Mouse (Mus musculus) urinary bladder, postnatal 10 days (tissue): ENCODE measurements at regions not wholly inside any gene's neighbourhood (a gene's known extent, or its start where the extent isn't known, plus 50 kb on each side); places are given as distances from the start of the nearest gene placed in this dataset.
"Not testable (repeated sequence)": the region's sequence is repeated elsewhere in the genome, so short reads cannot be mapped to it uniquely, and the experiment has no call there.

Experiments
- DNase-seq: peaks from one replicate; pipeline ENCODE4 v3.0.0; 2022; ENCODE audit warnings: low spot score

GRCm38 (mm10) chr16:21102033-21102432 lies 51.8 kb downstream of the Teddm3 start:
- not testable (repeated sequence) for DNase-seq

DNA sequence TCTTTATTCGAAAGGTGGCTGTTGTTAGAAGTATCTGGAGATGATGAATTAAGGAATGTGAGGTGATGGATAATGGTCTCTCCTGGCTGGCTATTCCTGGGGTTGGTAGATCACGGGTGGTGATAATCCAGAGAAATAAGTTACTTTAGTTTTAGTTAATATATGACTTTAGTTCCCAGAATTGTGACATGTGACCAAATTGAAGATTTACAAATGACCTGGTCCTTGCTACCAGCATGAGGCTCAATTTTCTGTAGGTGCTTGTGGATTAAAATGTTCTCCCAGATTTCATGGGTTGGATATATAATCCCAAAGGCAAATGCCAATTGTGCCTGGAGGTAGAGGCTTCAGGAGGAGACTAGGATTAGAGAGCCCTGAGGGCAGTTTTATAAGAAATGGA lies 53.7 kb downstream of the Teddm3 start:
- DNase-seq = not testable (repeated sequence)

GRCm38 (mm10) chr16:21074779-21075148 lies 79.0 kb downstream of the Teddm3 start:
- no peak for DNase-seq

DNA sequence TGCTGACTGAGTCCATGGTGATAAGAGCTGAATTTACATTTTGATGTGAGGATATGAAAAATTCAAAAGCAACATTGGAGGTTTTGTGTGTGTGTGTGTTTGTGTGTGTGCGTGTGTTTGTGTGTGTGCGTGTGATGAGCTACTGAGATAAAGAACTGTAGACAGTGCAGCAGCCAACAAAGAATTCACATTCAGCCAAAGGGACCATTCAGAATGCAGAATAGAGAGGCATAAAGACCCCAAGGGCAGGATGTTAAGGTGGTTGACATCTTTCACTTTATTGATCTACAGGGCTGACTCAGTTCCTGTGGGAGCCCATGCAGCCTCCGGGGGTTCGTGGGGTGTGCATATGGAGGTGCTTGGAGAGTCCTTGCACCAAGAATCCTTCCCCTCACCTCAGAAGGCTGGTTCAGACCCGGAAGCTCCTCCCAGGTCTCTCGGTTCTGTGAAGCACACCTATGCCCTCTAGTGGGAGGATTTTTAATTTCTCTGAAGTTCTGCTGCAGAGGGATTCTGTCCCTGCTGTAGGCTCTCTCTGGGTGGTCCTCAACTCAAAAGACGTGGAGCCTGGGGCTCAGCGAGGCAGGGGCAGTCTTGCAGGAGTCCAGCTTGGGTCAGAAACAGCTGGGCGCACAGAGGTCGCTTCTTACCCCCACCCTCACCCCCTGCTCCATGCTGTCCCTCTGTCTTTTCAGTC lies 79.6 kb downstream of the Teddm3 start:
- DNase-seq = not testable (repeated sequence)

DNA sequence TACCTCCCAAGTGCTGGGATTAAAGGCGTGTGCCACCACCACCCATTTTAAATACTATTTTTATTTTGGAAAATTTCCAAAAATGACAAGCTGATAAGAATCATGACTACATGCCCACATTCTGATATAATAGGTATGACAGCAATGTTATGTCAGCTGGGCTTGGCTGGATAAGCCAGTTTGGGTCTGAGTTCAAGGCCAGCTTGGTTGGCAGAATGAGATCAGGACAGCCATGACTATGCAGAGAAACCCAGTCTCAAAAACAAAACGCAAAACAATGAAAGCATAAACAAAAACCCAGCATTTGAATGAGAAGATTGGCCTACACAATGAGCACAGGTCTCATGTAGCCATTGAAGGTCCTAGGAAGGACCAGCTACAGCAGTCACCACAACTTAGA lies 93.6 kb downstream of the Teddm3 start:
- DNase-seq = no peak

GRCm38 (mm10) chr16:21054772-21055171 lies 99.0 kb downstream of the Teddm3 start:
- DNase-seq = no peak

- DNase-seq = not testable (repeated sequence)
These were observed 131.7 kb downstream of the Teddm3 start for GRCm38 (mm10) chr16:21022087-21022486.

- DNase-seq = no peak
These were observed 148.9 kb downstream of the Teddm3 start for GRCm38 (mm10) chr16:21004871-21005270.

- no peak for DNase-seq
These were observed 152.7 kb downstream of the Teddm3 start for GRCm38 (mm10) chr16:21001126-21001525.

- DNase-seq = no peak
These were observed 163.3 kb downstream of the Teddm3 start for GRCm38 (mm10) chr16:20990524-20990923.

- no peak for DNase-seq
These were observed 178.4 kb downstream of the Teddm3 start for GRCm38 (mm10) chr16:20975406-20975805.

DNA sequence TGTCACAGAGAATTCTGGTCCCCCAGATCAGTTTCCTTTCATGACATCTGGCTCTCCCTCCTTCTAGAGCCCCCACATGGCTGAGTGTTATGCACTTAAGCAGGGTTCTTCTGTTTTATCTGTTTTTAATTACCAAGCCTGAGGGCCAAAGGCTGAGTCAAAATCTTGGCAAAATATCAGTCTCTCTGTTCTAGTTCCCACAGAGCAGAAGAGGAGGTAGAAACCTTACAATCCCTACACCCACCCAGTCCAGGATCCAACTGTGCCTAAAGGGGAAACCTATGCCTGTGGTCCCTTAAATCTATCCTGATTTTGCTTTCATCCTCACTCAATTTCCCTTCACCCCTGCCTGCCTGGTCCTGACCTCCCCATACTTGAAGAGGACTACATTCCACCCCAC lies 181.4 kb downstream of the Teddm3 start:
- no peak for DNase-seq

DNA sequence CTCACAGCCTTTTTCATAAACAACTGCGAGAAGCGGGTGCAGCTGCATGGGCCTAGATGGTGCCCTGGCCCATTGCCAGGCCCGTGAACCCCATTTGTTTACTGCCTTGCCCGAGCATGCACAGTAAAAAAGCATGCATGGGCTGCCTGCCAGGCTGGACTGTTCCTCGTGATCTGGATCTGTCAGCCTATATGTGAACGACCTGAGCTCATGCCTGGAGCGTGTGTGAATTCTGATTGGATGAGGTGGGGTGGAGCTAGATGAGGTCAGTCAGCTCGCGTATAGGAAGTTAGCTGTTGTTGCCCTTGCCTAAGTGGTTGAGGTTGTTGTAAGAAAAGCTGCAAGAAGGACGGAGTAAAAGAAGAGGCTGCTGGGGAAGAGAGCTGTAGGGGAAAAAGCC lies 194.9 kb downstream of the Teddm3 start:
- no peak for DNase-seq

DNA sequence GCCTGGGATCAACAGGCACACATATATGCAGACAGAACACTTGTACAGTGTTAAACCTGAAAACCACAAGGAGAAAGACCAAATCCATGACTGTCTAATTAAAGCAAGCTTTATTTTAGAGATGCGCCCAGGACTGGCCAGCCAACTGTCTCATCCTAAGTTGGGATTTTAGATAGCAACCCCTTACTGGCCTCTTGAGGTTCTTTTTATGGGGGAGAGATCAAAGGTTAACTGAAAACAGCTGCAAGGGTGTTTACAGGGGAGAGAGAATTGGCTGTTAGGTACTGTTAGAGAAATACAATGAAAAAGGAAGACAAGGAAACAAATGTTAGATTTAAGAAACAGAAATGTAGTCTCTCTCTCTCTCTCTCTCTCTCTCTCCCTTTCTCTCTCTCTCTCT lies 202.4 kb upstream of the Thpo start:
- no peak for DNase-seq

- not testable (repeated sequence) for DNase-seq
These were observed 200.5 kb upstream of the Thpo start for GRCm38 (mm10) chr16:20934846-20935245.

- not testable (repeated sequence) for DNase-seq
These were observed 195.7 kb upstream of the Thpo start for GRCm38 (mm10) chr16:20930003-20930402.

GRCm38 (mm10) chr16:20925776-20926175 lies 191.5 kb upstream of the Thpo start:
- DNase-seq = not testable (repeated sequence)

- DNase-seq = not testable (repeated sequence)
These were observed 176.6 kb upstream of the Thpo start for GRCm38 (mm10) chr16:20910864-20911263.

GRCm38 (mm10) chr16:20908467-20909351 lies 174.4 kb upstream of the Thpo start:
- not testable (repeated sequence) for DNase-seq

DNA sequence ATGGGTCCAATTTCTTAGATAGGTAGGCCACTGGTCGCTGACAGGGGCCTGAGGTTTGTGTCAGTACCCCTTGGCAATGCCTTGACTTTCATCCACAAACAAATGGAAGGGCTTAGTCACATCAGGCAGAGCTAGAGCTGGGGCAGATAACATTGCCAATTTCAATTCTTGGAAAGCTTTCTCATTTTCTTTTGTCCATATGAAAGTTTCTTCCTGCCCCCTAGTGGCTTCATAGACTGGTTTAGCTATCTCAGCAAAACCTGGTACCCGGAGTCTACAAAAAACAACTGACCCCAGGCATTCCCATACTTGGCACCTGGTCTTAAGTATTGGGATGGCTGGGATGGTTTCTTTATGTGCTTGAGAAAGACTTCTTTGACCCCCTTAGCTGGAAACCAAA lies 161.4 kb upstream of the Thpo start:
- no peak for DNase-seq

DNA sequence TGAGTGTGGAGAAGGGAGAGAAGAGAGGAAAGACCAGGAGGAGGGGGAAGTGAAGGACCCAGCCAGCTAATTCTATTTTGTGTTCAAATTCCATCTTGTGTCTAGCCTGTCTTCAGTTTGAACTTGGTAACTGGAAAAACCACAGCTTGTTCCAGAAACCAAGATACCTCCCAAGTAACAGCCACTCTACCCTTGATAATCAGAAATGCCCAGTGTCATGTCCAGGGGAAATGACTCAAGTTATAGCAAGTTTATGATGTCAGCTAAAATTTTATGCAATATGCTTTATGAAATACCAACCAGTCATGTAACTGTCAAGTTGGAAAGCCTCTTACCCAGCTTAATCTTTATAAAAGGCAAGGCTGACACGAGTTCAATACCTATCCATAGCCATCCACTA lies 137.4 kb upstream of the Thpo start:
- no peak for DNase-seq

DNA sequence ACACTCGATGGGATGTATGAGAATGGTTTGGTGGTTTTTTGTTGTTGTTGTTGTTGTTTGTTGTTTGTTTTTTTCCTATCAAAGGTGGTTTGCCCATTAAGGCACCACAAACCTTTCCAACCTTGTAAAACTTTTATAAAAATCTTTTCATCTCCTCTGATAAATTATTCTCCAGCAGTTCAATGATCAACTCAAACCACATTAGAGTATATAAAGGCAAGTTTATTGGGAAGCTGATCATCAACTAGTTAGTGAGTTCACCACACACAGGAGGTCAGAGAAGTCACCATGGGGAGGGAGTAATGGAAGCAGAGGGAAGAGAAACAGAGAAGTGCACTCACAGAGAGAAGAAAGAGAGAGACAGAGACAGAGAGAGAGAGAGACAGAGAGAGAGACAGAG lies 132.5 kb upstream of the Thpo start:
- no peak for DNase-seq

- no peak for DNase-seq
These were observed 126.9 kb upstream of the Thpo start for GRCm38 (mm10) chr16:20861256-20861655.
